Mouse (Mus musculus): ENCODE data around the gene Col9a2.

- TF ChIP-seq GATA1 (IDR thresholded peaks at IDR 0.05; ENCODE audit: borderline replicate concordance, low read length) (no peak), CTCF (IDR thresholded peaks at IDR 0.05; ENCODE audit: low read depth, low read length) (no peak), GATA2 (IDR thresholded peaks at IDR 0.05; ENCODE audit: borderline replicate concordance, low read depth, low read length) (no peak)
Measured at GRCm38 (mm10) chr4:121074250-121074649, 35.1 kb downstream of the Col9a2 start.
